ENCODE assay signal across 19 mouse cellular contexts in the genomic region with DNA sequence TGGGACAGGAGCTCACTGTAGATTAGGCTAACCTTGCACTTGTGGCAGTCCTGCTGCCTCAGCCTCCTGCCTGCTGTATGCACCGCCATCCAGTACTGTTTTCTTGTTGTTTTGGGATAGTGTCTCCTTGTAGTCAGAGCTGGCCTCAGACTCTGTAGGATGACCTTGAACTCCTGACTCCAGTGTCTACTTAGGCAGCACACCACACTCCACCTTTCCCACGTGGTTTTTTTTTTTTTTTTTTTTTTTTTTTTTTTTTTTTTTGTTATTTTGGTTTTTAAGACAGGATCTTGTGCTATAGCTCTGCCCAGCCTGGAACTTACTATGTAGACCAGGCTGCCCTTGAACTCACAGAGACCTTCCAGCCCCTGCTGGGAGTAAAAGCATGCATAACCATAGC. TPM values are rescaled to one million over a fixed set of nuclear protein-coding genes. Genes with fewer than 3 reads are reported as not detected.
A peak's percentile ranks its signal among the peaks of the same experiment; 100 is the strongest.
DNase-seq lines count a peak whose midpoint lies in the region; TF ChIP-seq lines count a peak whose summit lies in the region.
"Had no signal": no experiment of that assay in that cellular context is flagged by ENCODE, and none has a peak within 500 bp of the region (broad histone marks: within the 10 kb centered on the region; RNA-seq: fewer than 3 reads in every experiment).

No protein-coding gene starts in this region.

- H3K9me3 ChIP-seq in ES-Bruce4 (replicated peaks; ENCODE audit: control insufficient read depth, insufficient read depth, low read length, poor library complexity, severe bottlenecking) (no peaks in the 10 kb centered on the region), ES-E14 (ENCODE audit: control insufficient read depth, insufficient read depth, low read depth, low read length) (no peaks in the 10 kb centered on the region)
- H3K9me3 ChIP-seq: embryonic facial prominence, embryonic 13.5 days; embryonic facial prominence, embryonic 15.5 days; forebrain, embryonic 10.5 days; forebrain, embryonic 12.5 days had no signal

- H3K4me3 ChIP-seq in ES-Bruce4 (ENCODE audit: low read depth, low read length) (no peak overlapping the region), ES-E14 (ENCODE audit: insufficient read depth in 1 of 2, low read depth in 1 of 2, low read length in 2 of 2, poor library complexity in 1 of 2, severe bottlenecking in 1 of 2) (no peak overlapping the region)
- H3K4me3 ChIP-seq: embryonic facial prominence, embryonic 13.5 days; embryonic facial prominence, embryonic 15.5 days; erythroblast, embryonic 14.5 days; forebrain, embryonic 10.5 days; forebrain, embryonic 12.5 days had no signal

- in situ Hi-C loops in ES-E14 (cut with MboI; ENCODE audit: low sequenced_read_pairs in 2 of 2, unreplicated experiment in 2 of 2) = no loop called here

- no peak for TF ChIP-seq CTCF in ES-Bruce4 (IDR thresholded peaks at IDR 0.05; ENCODE audit: low read depth, low read length)

- TF ChIP-seq EP300 in ES-Bruce4 (IDR thresholded peaks at IDR 0.05; ENCODE audit: insufficient read depth, low read depth, low read length) = no peak

- DNase-seq in ES-E14 (ENCODE audit: low read depth, low spot score) = no peak
- no peak for DNase-seq in right cerebral cortex, adult 18-20 months
- DNase-seq in ovary, postnatal 10 days (ENCODE audit: low spot score) = no peak
- no peak for DNase-seq in embryo, embryonic 9.5 days (ENCODE audit: extremely low spot score)
- DNase-seq: adrenal gland, adult 8-10 months; adrenal gland, postnatal 14 days; adrenal gland, postnatal 36 days; cerebellum, adult 11-12 months; cerebellum, adult 2 months; cerebellum, adult 9-10 months; cerebellum, postnatal 10 days; cerebellum, postnatal 25 days had no signal

- H3K27ac ChIP-seq in ES-Bruce4 (ENCODE audit: insufficient read depth, low read length) (0 out of 2 replicates have a peak overlapping the region, but pooled peaks have one; percentile 18), ES-E14 (ENCODE audit: insufficient read depth, low read depth, low read length, poor library complexity, severe bottlenecking) (0 out of 2 replicates have a peak overlapping the region, but pooled peaks have one; percentile 48)
- H3K27ac ChIP-seq: embryonic facial prominence, embryonic 13.5 days; embryonic facial prominence, embryonic 15.5 days; forebrain, embryonic 10.5 days; forebrain, embryonic 12.5 days had no signal

- TF ChIP-seq POLR2A in ES-Bruce4 (IDR thresholded peaks at IDR 0.05; ENCODE audit: insufficient read depth, low read length) = no peak

- no peaks in the 10 kb centered on the region for H3K36me3 ChIP-seq in ES-Bruce4 (ENCODE audit: control insufficient read depth, insufficient read depth, low read length, poor library complexity, severe bottlenecking)
- H3K36me3 ChIP-seq in ES-E14 (ENCODE audit: control insufficient read depth, insufficient read depth, low read length, poor library complexity, severe bottlenecking) = peaks cover 3% of the 10 kb centered on the region; the same call in 1 of the 2 replicates
- H3K36me3 ChIP-seq: forebrain, embryonic 10.5 days had no signal

- H3K9ac ChIP-seq in ES-Bruce4 (ENCODE audit: low read depth, poor library complexity, severe bottlenecking) (no peak overlapping the region), ES-E14 (ENCODE audit: insufficient read depth, low read depth, low read length, poor library complexity, severe bottlenecking) (0 out of 2 replicates have a peak overlapping the region, but pooled peaks have one; percentile 5)
- H3K9ac ChIP-seq: embryonic facial prominence, embryonic 13.5 days; embryonic facial prominence, embryonic 15.5 days; forebrain, embryonic 12.5 days had no signal

- H3K27me3 ChIP-seq in ES-Bruce4 (ENCODE audit: control insufficient read depth, insufficient read depth, low read length, poor library complexity, severe bottlenecking) = no peaks in the 10 kb centered on the region
- H3K27me3 ChIP-seq: embryonic facial prominence, embryonic 13.5 days; embryonic facial prominence, embryonic 15.5 days; Patski had no signal

- H3K4me1 ChIP-seq in ES-Bruce4 (ENCODE audit: control insufficient read depth, insufficient read depth, low read length) = no peaks in the 10 kb centered on the region
- peaks cover 4 to 13% of the 10 kb centered on the region in 2 experiments; a peak in 1 of 4 replicates for H3K4me1 ChIP-seq in ES-E14 (ENCODE audit: control insufficient read depth in 2 of 2, insufficient read depth in 2 of 2, low read length in 2 of 2, poor library complexity in 1 of 2)

TF ChIP-seq in ES-E14, 5 proteins besides CTCF, POLR2A, EP300 and RAD21:
- no peak for TF ChIP-seq HCFC1 (IDR thresholded peaks at IDR 0.05; ENCODE audit: borderline replicate concordance, insufficient read depth, low read length)
- no peak for TF ChIP-seq ZC3H11A (IDR thresholded peaks at IDR 0.05; ENCODE audit: borderline replicate concordance, low read depth, low read length)
- TF ChIP-seq CHD2 (IDR thresholded peaks at IDR 0.05; ENCODE audit: low read depth, low read length) = no peak
- no peak for TF ChIP-seq MAFK (IDR thresholded peaks at IDR 0.05; ENCODE audit: insufficient read depth, low read depth, low read length)
- peak; percentile 91 for TF ChIP-seq ZNF384 (IDR thresholded peaks at IDR 0.05; ENCODE audit: low read depth, low read length)
TF ChIP-seq in ES-E14: peak in this region for 1.

RNA-seq across cellular contexts. Expression of a gene that starts 30.5 kb away (rescaled TPM):
- polyA plus RNA-seq in ES-Bruce4 (2011; ENCODE audit: insufficient read depth, insufficient read length, low read depth, missing spikeins) = 19.5 and 19.6 TPM in 2 replicates
- 23.3 and 27.4 TPM in 2 replicates for total RNA-seq in ES-E14 (2012; rRNA removed)

RNA-seq across cellular contexts. Expression of a gene that starts 39.6 kb away (rescaled TPM):
- polyA plus RNA-seq in ES-Bruce4 (2011; ENCODE audit: insufficient read depth, insufficient read length, low read depth, missing spikeins) = 0.40 and 0.44 TPM in 2 replicates
- total RNA-seq in ES-E14 (2012; rRNA removed) = 0.27 and 0.53 TPM in 2 replicates
- polyA plus RNA-seq: erythroblast, embryonic 14.5 days; Patski had no signal

RNA-seq across cellular contexts. Expression of a gene that starts 43.1 kb away (rescaled TPM):
- 9.5 and 10.4 TPM in 2 replicates for polyA plus RNA-seq in ES-Bruce4 (2011; ENCODE audit: insufficient read depth, insufficient read length, low read depth, missing spikeins)
- total RNA-seq in ES-E14 (2012; rRNA removed) = 3.2 and 4.9 TPM in 2 replicates

RNA-seq across cellular contexts. Expression of a gene that starts 56.5 kb away (rescaled TPM):
- polyA plus RNA-seq in ES-Bruce4 (2011; ENCODE audit: insufficient read depth, insufficient read length, low read depth, missing spikeins) = 18.8 and 22.3 TPM in 2 replicates
- total RNA-seq in ES-E14 (2012; rRNA removed) = 23.8 and 32.7 TPM in 2 replicates

RNA-seq across cellular contexts. Expression of a gene that starts 58.8 kb away (rescaled TPM):
- polyA plus RNA-seq in ES-Bruce4 (2011; ENCODE audit: insufficient read depth, insufficient read length, low read depth, missing spikeins) = 164 and 171 TPM in 2 replicates
- 118 and 165 TPM in 2 replicates for total RNA-seq in ES-E14 (2012; rRNA removed)
